Mouse (Mus musculus) c-Kit-positive CD71-negative TER-119-negative erythroid progenitor cells, embryonic 14.5 days (primary cell): Measurements from ENCODE around the gene Gm5089.

Source experiments
- DNase-seq: peaks from one replicate; pipeline ENCODE4 v3.0.0-alpha.2; 2013; ENCODE audit warnings: low read depth

Gm5089 gene

DNA sequence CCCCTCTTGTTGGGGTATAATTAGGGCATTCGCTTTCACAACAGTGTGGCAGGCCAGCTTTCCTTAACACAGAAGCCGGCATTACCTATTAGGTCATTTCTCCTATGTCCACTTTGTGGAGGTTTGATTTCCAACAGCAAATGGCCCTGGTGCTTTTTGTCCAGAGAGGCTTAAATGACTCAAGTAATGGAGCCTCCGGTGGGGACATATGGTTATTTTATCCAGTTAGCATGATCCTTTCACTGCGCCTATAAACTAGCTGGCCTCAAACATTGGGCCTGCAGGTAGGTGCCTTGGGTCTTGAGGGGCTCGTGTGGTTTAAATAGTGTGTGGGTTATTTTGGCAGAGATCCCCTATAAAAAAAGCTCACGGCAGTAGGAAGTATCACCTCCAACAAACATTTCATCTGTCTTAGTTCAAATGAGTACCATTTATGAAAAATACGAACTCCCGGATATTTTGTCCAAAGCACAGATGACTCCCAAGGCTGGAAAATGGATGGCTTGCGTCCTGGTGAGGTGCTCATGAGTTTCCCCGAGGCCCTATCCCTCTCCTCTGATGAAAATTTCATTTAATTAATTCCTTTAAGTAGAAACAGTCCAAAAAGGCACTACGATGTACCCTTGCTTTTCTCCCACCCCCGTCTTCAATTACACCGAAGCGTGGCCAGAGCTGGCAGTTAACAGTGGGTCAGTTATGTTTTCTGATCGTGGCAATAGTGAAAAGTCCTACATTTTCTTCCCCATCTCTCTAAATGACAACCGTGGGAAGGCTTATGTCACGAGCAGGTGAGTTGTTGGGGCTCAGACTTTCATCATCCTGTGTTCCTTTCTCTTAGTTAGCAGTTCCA lies 64.4 kb downstream of the Gm5089 start:
- DNase-seq = no peak

DNA sequence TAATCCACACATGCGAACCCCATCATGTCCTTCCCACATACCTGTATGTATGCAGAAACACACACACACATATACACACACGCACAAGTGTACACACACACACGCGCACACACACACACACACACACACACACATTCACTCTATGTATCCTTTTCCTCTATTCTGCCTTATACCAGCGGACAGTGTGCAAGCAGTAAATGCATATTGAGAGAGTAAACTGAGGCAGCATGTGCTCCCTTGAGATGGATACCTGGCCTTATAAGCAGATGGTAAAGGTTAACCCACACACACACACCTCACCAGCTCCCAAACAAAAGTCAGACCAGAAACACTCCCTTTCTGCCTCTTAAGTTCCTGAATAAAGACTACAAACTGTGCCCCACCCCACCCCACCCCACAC lies 65.2 kb downstream of the Gm5089 start:
- DNase-seq = no peak

DNA sequence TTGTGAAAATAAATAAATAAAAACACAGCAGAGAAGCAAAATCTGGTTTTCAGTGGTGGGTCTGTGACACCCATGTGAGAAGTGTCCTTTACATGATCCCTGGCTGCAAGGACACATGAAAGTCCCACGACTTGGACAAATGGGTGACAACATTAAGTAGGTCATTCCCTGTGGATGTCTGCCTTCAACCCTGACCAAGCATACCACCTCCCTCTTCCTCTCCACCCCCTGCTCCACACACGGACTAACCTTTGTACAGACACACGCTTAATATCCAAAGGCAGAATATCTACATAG lies 65.7 kb downstream of the Gm5089 start:
- DNase-seq = no peak
